Mouse (Mus musculus): ENCODE results near the gene Nrcam.

The Nrcam gene

GRCm38 (mm10) chr12:44371076-44371710 lies 42.5 kb downstream of the Nrcam start:
- peak; percentile 3 for DNase-seq

- DNase-seq = no peak
Measured at GRCm38 (mm10) chr12:44375956-44376355, 47.3 kb downstream of the Nrcam start.

- no peak for DNase-seq
Measured at GRCm38 (mm10) chr12:44378431-44379161, 49.9 kb downstream of the Nrcam start.

- DNase-seq = no peak
Measured at GRCm38 (mm10) chr12:44380805-44381204, 52.1 kb downstream of the Nrcam start.

- no peak for DNase-seq
Measured at GRCm38 (mm10) chr12:44386398-44386797, 57.7 kb downstream of the Nrcam start.

GRCm38 (mm10) chr12:44388220-44388619 lies 59.5 kb downstream of the Nrcam start:
- DNase-seq = no peak

- no peak for DNase-seq
Measured at GRCm38 (mm10) chr12:44390391-44391137, 61.9 kb downstream of the Nrcam start.

GRCm38 (mm10) chr12:44394901-44395300 lies 66.2 kb downstream of the Nrcam start:
- no peak for DNase-seq

- DNase-seq = no peak
Measured at GRCm38 (mm10) chr12:44397782-44398181, 69.1 kb downstream of the Nrcam start.

- DNase-seq = no peak
Measured at GRCm38 (mm10) chr12:44402134-44402533, 73.4 kb downstream of the Nrcam start.

- no peak for DNase-seq
Measured at GRCm38 (mm10) chr12:44403270-44403669, 74.6 kb downstream of the Nrcam start.

GRCm38 (mm10) chr12:44403731-44404424 lies 75.2 kb downstream of the Nrcam start:
- no peak for DNase-seq

- DNase-seq = no peak
Measured at GRCm38 (mm10) chr12:44409786-44410185, 81.1 kb downstream of the Nrcam start.

GRCm38 (mm10) chr12:44411031-44411430 lies 82.3 kb downstream of the Nrcam start:
- no peak for DNase-seq

- no peak for DNase-seq
Measured at GRCm38 (mm10) chr12:44422154-44422866, 93.6 kb downstream of the Nrcam start.

GRCm38 (mm10) chr12:44422867-44423255 lies 94.2 kb downstream of the Nrcam start:
- DNase-seq = no peak

GRCm38 (mm10) chr12:44424011-44424410 lies 95.3 kb downstream of the Nrcam start:
- no peak for DNase-seq

GRCm38 (mm10) chr12:44425040-44425439 lies 96.4 kb downstream of the Nrcam start:
- DNase-seq = no peak

- no peak for DNase-seq
Measured at GRCm38 (mm10) chr12:44430335-44430734, 101.7 kb downstream of the Nrcam start.

GRCm38 (mm10) chr12:44430996-44431395 lies 102.3 kb downstream of the Nrcam start:
- no peak for DNase-seq

- DNase-seq = no peak
Measured at GRCm38 (mm10) chr12:44432727-44433126, 104.0 kb downstream of the Nrcam start.

GRCm38 (mm10) chr12:44437046-44437827 lies 108.6 kb downstream of the Nrcam start:
- no peak for DNase-seq
